Mouse (Mus musculus) kidney, postnatal 0 days (tissue): Measurements from ENCODE around the gene Uimc1. TPM values are rescaled to one million over a fixed set of nuclear protein-coding genes. Genes with fewer than 3 reads are reported as not detected.
A peak's percentile ranks its signal among the peaks of the same experiment; 100 is the strongest.

Experiments used
- ATAC-seq: fragments of 200-750 bp; cut with Nextera tagmentation; replicated peaks from 2 replicates; pipeline ENCODE4 v1.8.0; 2017; ENCODE audit warnings: low read depth, moderate number of reproducible peaks, moderate TSS enrichment, moderate library complexity; ENCODE audit not compliant: low FRiP score
- DNase-seq: peaks from one replicate; pipeline ENCODE4 v3.0.0-alpha.2; 2016; ENCODE audit warnings: low spot score
- H3K27ac ChIP-seq: fragments of 300-500 bp; sonication (generic); 2 replicates; pipeline ENCODE4 v1.5.1; 2014; ENCODE audit warnings: mild to moderate bottlenecking
- H3K27me3 ChIP-seq: fragments of 300-500 bp; sonication (generic); 2 replicates; pipeline ENCODE4 v1.6.1; 2014; ENCODE audit warnings: low read length, mixed read lengths; ENCODE audit not compliant: insufficient read depth
- H3K36me3 ChIP-seq: fragments of 300-500 bp; sonication (generic); 2 replicates; pipeline ENCODE4 v1.6.1; 2014; ENCODE audit warnings: low read length, mixed read lengths; ENCODE audit not compliant: insufficient read depth
- H3K4me1 ChIP-seq: fragments of 300-500 bp; sonication (generic); replicated peaks from 2 replicates; pipeline ENCODE4 v1.6.1; 2014; ENCODE audit warnings: antibody characterized with exemption, low read length, mixed read lengths; ENCODE audit not compliant: insufficient read depth
- H3K4me2 ChIP-seq: fragments of 300-500 bp; sonication (generic); 2 replicates; pipeline ENCODE4 v1.6.1; 2014; ENCODE audit warnings: mild to moderate bottlenecking, low read length, moderate library complexity, mixed read lengths
- H3K4me3 ChIP-seq: fragments of 300-500 bp; sonication (generic); replicated peaks from 2 replicates; pipeline ENCODE4 v1.5.1; 2014; ENCODE audit warnings: low read depth, low read length
- H3K9ac ChIP-seq: fragments of 300-500 bp; sonication (generic); 2 replicates; pipeline ENCODE4 v1.6.1; 2014; ENCODE audit warnings: low read depth, low read length
- H3K9me3 ChIP-seq: fragments of 300-500 bp; sonication (generic); replicated peaks from 2 replicates; pipeline ENCODE4 v1.6.1; 2016; ENCODE audit warnings: low read length, inconsistent platforms, mixed read lengths
- CTCF ChIP-seq: IDR thresholded peaks from 2 replicates; pipeline ENCODE4 v1.5.1; 2016; ENCODE audit warnings: antibody characterized with exemption, low read depth, mild to moderate bottlenecking, moderate library complexity
- WGBS: fragments of 180-500 bp; shearing (Covaris S2); extraction: QIAGEN DNeasy Blood & Tissue Kit; methylation state at CpG from one replicate; pipeline ENCODE4 v1.1.7; 2014; 5-methylcytosine and 5-hydroxymethylcytosine counted together
- polyA plus RNA-seq: library from polyadenylated mRNA; unstranded; fragments of >200 nt; fragmentation: Nextera tagmentation; extraction: Ambion mirVana; gene quantifications from 2 replicates; pipeline ENCODE4 v1.2.1, GENCODE M21; 2015

The Uimc1 gene
- polyA plus RNA-seq, 1 experiment from 2014 or later: 27.9 TPM

- WGBS: 68% methylated on average over 2 of the region's 2 CpGs
- Histone ChIP-seq H3K4me1 (no peaks in the 10 kb centered on the region), H3K27ac (no peak overlapping the region), H3K9me3 (no peaks in the 10 kb centered on the region), H3K36me3 (no peaks in the 10 kb centered on the region), H3K27me3 (no peaks in the 10 kb centered on the region), H3K4me2 (no peak overlapping the region), H3K9ac (no peak overlapping the region), H3K4me3 (no peak overlapping the region)
- no peak for TF ChIP-seq CTCF
- ATAC-seq: no peak
- DNase-seq: no peak
These were observed 36.8 kb downstream of the Uimc1 start for GRCm38 (mm10) chr13:55063276-55063675.

- ATAC-seq: no peak
- no peak overlapping the region for H3K27ac ChIP-seq
- no peaks in the 10 kb centered on the region for H3K4me1 ChIP-seq
- peak; percentile 53 for TF ChIP-seq CTCF
- H3K36me3 ChIP-seq: peaks cover 8% of the 10 kb centered on the region; the same call in 1 of the 2 replicates
- WGBS: 92% methylated on average over 2 of the region's 2 CpGs
- no peak overlapping the region for H3K4me3 ChIP-seq
- no peaks in the 10 kb centered on the region for H3K27me3 ChIP-seq
- no peak overlapping the region for H3K9ac ChIP-seq
- no peaks in the 10 kb centered on the region for H3K9me3 ChIP-seq
- no peak for DNase-seq
- no peak overlapping the region for H3K4me2 ChIP-seq
These were observed 42.1 kb downstream of the Uimc1 start for GRCm38 (mm10) chr13:55058042-55058441.

DNA sequence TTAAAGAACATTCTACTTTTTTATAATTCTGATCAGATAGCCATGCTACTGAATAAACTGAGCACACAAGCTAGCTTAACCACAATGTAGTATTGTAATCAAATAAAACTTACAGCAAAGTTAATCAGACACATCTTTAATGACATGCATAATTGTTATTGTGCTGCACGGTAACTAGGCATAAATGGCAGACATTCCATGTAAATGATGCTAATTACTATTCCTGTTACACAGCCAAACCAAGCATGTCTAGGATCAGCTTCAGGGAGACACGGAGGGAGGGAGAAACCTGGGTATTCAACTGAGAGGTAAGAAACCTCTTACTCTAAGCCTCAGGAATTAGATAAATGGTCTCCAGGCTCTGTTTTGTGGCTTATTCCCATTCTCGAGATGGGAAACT is 52.4 kb downstream of the Uimc1 start:
- no peaks in the 10 kb centered on the region for H3K9me3 ChIP-seq
- 0 out of 2 replicates have a peak, but pooled peaks cover 3% of the 10 kb centered on the region for H3K36me3 ChIP-seq
- TF ChIP-seq CTCF: no peak
- ATAC-seq (no peak), DNase-seq (no peak)
- WGBS: 70% methylated on average over 3 of the region's 3 CpGs
- no peak overlapping the region for H3K4me3 ChIP-seq
- no peaks in the 10 kb centered on the region for H3K27me3 ChIP-seq
- no peaks in the 10 kb centered on the region for H3K4me1 ChIP-seq
- no peak overlapping the region for H3K9ac ChIP-seq
- no peak overlapping the region for H3K27ac ChIP-seq
- H3K4me2 ChIP-seq: no peak overlapping the region

- H3K4me2 ChIP-seq: no peak overlapping the region
- TF ChIP-seq CTCF: no peak
- H3K36me3 ChIP-seq: 0 out of 2 replicates have a peak, but pooled peaks cover 10% of the 10 kb centered on the region
- no peaks in the 10 kb centered on the region for H3K9me3 ChIP-seq
- no peaks in the 10 kb centered on the region for H3K27me3 ChIP-seq
- H3K27ac ChIP-seq: no peak overlapping the region
- DNase-seq (no peak), ATAC-seq (no peak)
- WGBS: 95% methylated on average over 2 of the region's 2 CpGs
- H3K4me3 ChIP-seq: no peak overlapping the region
- no peaks in the 10 kb centered on the region for H3K4me1 ChIP-seq
- H3K9ac ChIP-seq: no peak overlapping the region
These were observed 60.1 kb downstream of the Uimc1 start for GRCm38 (mm10) chr13:55040016-55040415.

DNA sequence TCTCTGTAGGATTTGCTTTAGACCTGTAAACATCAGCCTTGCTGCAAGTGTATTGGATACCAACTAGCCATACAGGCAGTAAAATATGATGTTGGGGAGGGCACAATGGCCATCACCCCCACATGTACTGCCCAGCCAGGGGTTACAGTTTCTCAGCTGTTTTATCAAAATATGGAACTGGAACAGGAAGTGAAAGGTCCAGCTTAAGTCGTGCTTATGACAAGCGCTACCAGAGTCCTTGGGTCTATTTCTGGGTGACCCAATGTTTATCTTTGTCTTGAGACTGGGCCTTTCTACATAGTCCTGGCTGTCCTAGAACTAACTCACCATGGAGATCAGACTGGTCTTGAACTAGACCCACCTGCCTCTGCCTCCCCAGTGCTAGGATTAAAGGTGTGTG is 75.9 kb downstream of the Uimc1 start:
- H3K9ac ChIP-seq: no peak overlapping the region
- ATAC-seq: no peak

GRCm38 (mm10) chr13:55022715-55023114 is 77.4 kb downstream of the Uimc1 start:
- TF ChIP-seq CTCF: no peak
- 64% methylated on average over 9 of the region's 9 CpGs for WGBS
- Histone ChIP-seq H3K27me3 (no peaks in the 10 kb centered on the region), H3K9me3 (no peaks in the 10 kb centered on the region), H3K36me3 (no peaks in the 10 kb centered on the region; the same call in 1 of the 2 replicates), H3K4me2 (no peak overlapping the region), H3K9ac (no peak overlapping the region), H3K4me3 (no peak overlapping the region), H3K4me1 (no peaks in the 10 kb centered on the region), H3K27ac (no peak overlapping the region)
- peak; percentile 34 for DNase-seq
- no peak for ATAC-seq

More for the DNA sequence above, 75.9 kb downstream of the Uimc1 start:
- Histone ChIP-seq H3K4me3 (no peak overlapping the region), H3K4me2 (no peak overlapping the region), H3K4me1 (no peaks in the 10 kb centered on the region), H3K27me3 (no peaks in the 10 kb centered on the region), H3K9me3 (no peaks in the 10 kb centered on the region), H3K36me3 (no peaks in the 10 kb centered on the region; the same call in none of the 2 replicates), H3K27ac (no peak overlapping the region)
- DNase-seq: no peak
- no peak for TF ChIP-seq CTCF
- 85% methylated on average over 2 of the region's 2 CpGs for WGBS

DNA sequence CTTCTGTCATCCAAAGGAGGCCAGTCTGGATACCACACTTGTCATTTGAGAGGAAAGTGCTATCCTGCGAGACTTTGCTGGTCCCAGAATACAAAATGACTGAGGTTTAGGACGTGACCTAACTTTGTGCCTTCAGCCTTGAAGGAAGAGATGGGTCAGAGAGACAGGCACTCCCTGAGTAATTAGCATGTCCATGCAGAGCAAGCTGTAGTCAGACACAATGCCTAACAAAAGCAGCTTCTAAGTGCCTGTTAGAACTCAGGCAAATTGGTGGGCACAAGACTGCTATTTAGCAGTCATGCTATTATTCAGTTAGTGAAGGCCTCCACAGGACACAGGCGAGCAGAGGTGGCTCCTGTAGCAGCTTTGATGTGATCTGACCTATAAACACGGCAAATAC is 77.8 kb downstream of the Uimc1 start:
- Histone ChIP-seq H3K36me3 (no peaks in the 10 kb centered on the region), H3K9me3 (no peaks in the 10 kb centered on the region), H3K27ac (no peak overlapping the region), H3K4me3 (no peak overlapping the region), H3K4me1 (no peaks in the 10 kb centered on the region), H3K27me3 (no peaks in the 10 kb centered on the region), H3K4me2 (no peak overlapping the region), H3K9ac (no peak overlapping the region)
- no peak for DNase-seq
- 49% methylated on average over 4 of the region's 4 CpGs for WGBS
- no peak for ATAC-seq
- no peak for TF ChIP-seq CTCF
